Mouse (Mus musculus) left cerebral cortex, postnatal 4 days (tissue): ENCODE measurements at regions not wholly inside any gene's neighbourhood (a gene's known extent, or its start where the extent isn't known, plus 50 kb on each side); places are given as distances from the start of the nearest gene placed in this dataset.
A peak's percentile ranks its signal among the peaks of the same experiment; 100 is the strongest.

Experiments
- DNase-seq: peaks from one replicate; pipeline ENCODE4 v3.0.0-alpha.2; 2022
- intact Hi-C: fragments of 180-260 bp; cut with DNase I; formaldehyde crosslinking; loops from one replicate; pipeline ENCODE4 v1.15.1; 2025

DNA sequence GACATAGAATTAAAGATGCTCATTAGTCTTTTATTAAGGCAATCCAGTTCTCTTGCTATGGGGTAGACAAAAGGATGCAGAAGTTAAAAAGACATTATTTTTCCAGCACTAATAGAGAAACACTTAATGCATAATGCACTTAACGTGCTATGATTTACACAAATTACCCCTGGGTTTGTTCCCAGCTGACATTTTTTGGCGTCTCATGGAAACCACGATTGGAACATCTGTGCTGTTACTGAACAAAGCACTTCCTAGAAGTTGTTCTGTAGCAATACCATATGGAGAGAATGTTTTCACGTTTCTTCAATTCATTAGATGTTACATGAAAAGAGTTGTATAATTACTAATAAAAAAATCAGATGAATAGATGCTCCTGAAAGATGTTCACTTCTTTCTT is 635.2 kb downstream of the Gm597 start:
- DNase-seq = no peak
- intact Hi-C loops = no loop called here

DNA sequence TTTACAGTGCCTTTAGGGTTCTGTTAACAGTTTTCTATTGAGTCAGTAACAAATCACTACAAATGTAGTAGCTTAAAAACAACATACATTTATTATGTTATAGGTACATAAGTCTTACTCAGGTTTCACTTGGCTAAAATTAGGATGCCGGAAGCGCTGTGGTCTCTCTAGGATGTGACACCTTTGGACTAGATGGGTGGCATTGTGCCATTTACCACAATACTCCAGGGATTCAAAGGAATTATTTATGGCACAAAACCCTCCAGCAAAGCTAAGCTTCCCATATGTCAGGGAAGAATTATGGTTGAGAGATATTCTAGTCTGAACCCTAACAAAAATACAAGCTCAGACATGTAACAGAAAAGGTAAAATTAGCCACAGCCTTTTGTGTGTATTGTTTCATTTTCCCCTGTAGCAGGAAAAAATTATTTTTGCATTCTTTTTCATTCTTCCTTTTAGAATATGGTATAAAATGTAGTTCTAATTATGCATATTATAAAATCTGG is 678.0 kb downstream of the Gm597 start:
- intact Hi-C loops = no loop called here
- DNase-seq = peak; percentile 22

- intact Hi-C loops = no loop called here
- no peak for DNase-seq
Observed at GRCm38 (mm10) chr1:28084456-28084855, 695.6 kb downstream of the Gm597 start.

- DNase-seq = no peak
- intact Hi-C loops = no loop called here
Observed at GRCm38 (mm10) chr1:28053980-28054379, 726.1 kb downstream of the Gm597 start.

- intact Hi-C loops = no loop called here
- no peak for DNase-seq
Observed at GRCm38 (mm10) chr1:28047964-28048363, 732.1 kb downstream of the Gm597 start.

- DNase-seq = no peak
- intact Hi-C loops = no loop called here
Observed at GRCm38 (mm10) chr1:28047379-28047778, 732.7 kb downstream of the Gm597 start.

DNA sequence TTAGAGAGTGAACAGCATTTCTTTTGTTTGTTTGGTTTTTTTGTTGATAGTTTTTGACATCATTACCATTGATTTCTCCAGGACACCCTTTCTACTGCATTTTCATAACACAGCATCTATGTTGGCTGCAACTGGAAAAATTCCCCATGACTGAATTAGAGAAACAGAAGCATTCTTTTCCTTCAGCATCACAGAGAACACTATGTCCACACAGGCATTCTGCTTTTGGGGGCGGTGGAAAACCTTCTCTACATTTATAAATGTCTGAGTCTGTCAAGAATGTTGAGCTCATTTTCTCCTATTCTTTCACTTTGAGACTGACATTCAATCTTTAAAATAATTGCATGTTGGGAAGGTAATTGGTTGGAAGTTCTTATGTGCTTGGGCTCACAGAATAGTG is 734.4 kb downstream of the Gm597 start:
- DNase-seq = no peak

GRCm38 (mm10) chr1:28025720-28026119 is 754.3 kb downstream of the Gm597 start:
- DNase-seq = no peak
- intact Hi-C loops = no loop called here

More for the DNA sequence above, 734.4 kb downstream of the Gm597 start:
- intact Hi-C loops = no loop called here

DNA sequence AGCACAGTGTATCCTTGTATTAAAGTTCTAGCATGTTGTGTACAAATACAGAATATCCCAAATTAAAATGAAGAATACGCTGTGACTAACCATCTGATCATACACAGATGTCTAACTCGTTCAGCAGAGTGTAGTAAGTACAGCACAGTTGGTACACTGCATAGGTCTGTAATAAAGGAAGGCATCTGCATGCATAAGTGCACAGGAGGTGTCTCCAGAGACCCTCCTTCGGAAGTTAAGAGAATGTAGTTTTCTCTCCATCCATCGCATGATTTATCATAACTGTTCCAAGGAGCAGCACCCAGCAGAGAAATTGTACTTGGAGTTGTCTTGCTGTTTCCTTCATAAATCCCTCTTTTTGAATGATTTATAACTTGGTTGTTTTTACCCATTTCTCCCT is 781.6 kb downstream of the Gm597 start:
- intact Hi-C loops = no loop called here
- no peak for DNase-seq

- no peak for DNase-seq
- intact Hi-C loops = no loop called here
Observed at GRCm38 (mm10) chr1:27963369-27963768, 816.7 kb downstream of the Gm597 start.
